Mouse (Mus musculus): ENCODE data around the gene Cavin1.

The Cavin1 gene

GRCm38 (mm10) chr11:100970557-100970937 is at the start of gene Cavin1:
Gene Cavin1, minus strand, starts transcription at chr11:100970887.
- DNase-seq (ENCODE audit: low read depth), result peak; percentile 100

- no peak for DNase-seq (ENCODE audit: low read depth)
These were observed 41.0 kb upstream of the Cavin1 start for GRCm38 (mm10) chr11:101011641-101012040.

- peak; percentile 57 for DNase-seq (ENCODE audit: low read depth)
These were observed 39.4 kb upstream of the Cavin1 start for GRCm38 (mm10) chr11:101009888-101010784.

- DNase-seq (ENCODE audit: low read depth), result peak; percentile 97
These were observed 38.6 kb upstream of the Cavin1 start, which contains the start of gene Atp6v0a1 for GRCm38 (mm10) chr11:101009046-101009887. Gene Atp6v0a1, plus strand, starts transcription at chr11:101009452.

GRCm38 (mm10) chr11:101008206-101009045 is 37.7 kb upstream of the Cavin1 start:
- peak; percentile 41 for DNase-seq (ENCODE audit: low read depth)

GRCm38 (mm10) chr11:101003025-101003685 is 32.5 kb upstream of the Cavin1 start:
- DNase-seq (ENCODE audit: low read depth), result peak; percentile 84

GRCm38 (mm10) chr11:101001875-101002552 is 31.3 kb upstream of the Cavin1 start:
- DNase-seq (ENCODE audit: low read depth), result peak; percentile 28

GRCm38 (mm10) chr11:100999254-100999653 is 28.6 kb upstream of the Cavin1 start:
- DNase-seq (ENCODE audit: low read depth), result no peak

GRCm38 (mm10) chr11:100998836-100999235 is 28.1 kb upstream of the Cavin1 start:
- DNase-seq (ENCODE audit: low read depth), result no peak

GRCm38 (mm10) chr11:100996501-100996900 is 25.8 kb upstream of the Cavin1 start:
- peak; percentile 61 for DNase-seq (ENCODE audit: low read depth)

- DNase-seq (ENCODE audit: low read depth), result no peak
These were observed 24.0 kb upstream of the Cavin1 start for GRCm38 (mm10) chr11:100994655-100995054.

- DNase-seq (ENCODE audit: low read depth), result no peak
These were observed 23.5 kb upstream of the Cavin1 start for GRCm38 (mm10) chr11:100994233-100994632.

- DNase-seq (ENCODE audit: low read depth), result no peak
These were observed 22.8 kb upstream of the Cavin1 start for GRCm38 (mm10) chr11:100993437-100993836.

- no peak for DNase-seq (ENCODE audit: low read depth)
These were observed 20.4 kb upstream of the Cavin1 start for GRCm38 (mm10) chr11:100991027-100991534.

GRCm38 (mm10) chr11:100989666-100990065 is 19.0 kb upstream of the Cavin1 start:
- DNase-seq (ENCODE audit: low read depth), result no peak

GRCm38 (mm10) chr11:100988674-100989073 is 18.0 kb upstream of the Cavin1 start:
- no peak for DNase-seq (ENCODE audit: low read depth)

- no peak for DNase-seq (ENCODE audit: low read depth)
These were observed 14.9 kb upstream of the Cavin1 start for GRCm38 (mm10) chr11:100985607-100986006.

GRCm38 (mm10) chr11:100983778-100984131 is 13.1 kb upstream of the Cavin1 start:
- DNase-seq (ENCODE audit: low read depth), result no peak

- peak; percentile 93 for DNase-seq (ENCODE audit: low read depth)
These were observed 12.6 kb upstream of the Cavin1 start for GRCm38 (mm10) chr11:100983125-100983777.

- DNase-seq (ENCODE audit: low read depth), result peak; percentile 59
These were observed 11.4 kb upstream of the Cavin1 start for GRCm38 (mm10) chr11:100982087-100982486.

Data from NIH3T3 (cell line).